Mouse (Mus musculus): ENCODE data around the gene Cat. TPM values are rescaled to one million over a fixed set of nuclear protein-coding genes. Genes with fewer than 3 reads are reported as not detected.
A peak's percentile ranks its signal among the peaks of the same experiment; 100 is the strongest.

Cat gene
- total RNA-seq, 2 experiments from 2014 or later: 74.1 to 75.9 TPM

- DNase-seq (ENCODE audit: low spot score in 2 of 2): peak in 1 of 2 experiments; percentile 43
Measured at GRCm38 (mm10) chr2:103439071-103439622, 45.8 kb downstream of the Cat start.

- DNase-seq (ENCODE audit: low spot score in 2 of 2): no peak
Measured at GRCm38 (mm10) chr2:103436534-103436933, 48.4 kb downstream of the Cat start.

- peak in 1 of 2 experiments; percentile 55 for DNase-seq (ENCODE audit: low spot score in 2 of 2)
Measured at GRCm38 (mm10) chr2:103435110-103435509, 49.9 kb downstream of the Cat start.

- DNase-seq (ENCODE audit: low spot score in 2 of 2): no peak
Measured at GRCm38 (mm10) chr2:103432695-103433275, 52.2 kb downstream of the Cat start.

GRCm38 (mm10) chr2:103430712-103431111, 54.2 kb downstream of the Cat start:
- DNase-seq (ENCODE audit: low spot score in 2 of 2): no peak

GRCm38 (mm10) chr2:103428356-103428755, 56.6 kb downstream of the Cat start:
- no peak for DNase-seq (ENCODE audit: low spot score in 2 of 2)

GRCm38 (mm10) chr2:103425456-103426063, 59.4 kb downstream of the Cat start:
- no peak for DNase-seq (ENCODE audit: low spot score in 2 of 2)

GRCm38 (mm10) chr2:103424349-103425026, 60.5 kb downstream of the Cat start:
- DNase-seq (ENCODE audit: low spot score in 2 of 2): peak; percentile 50 to 68

GRCm38 (mm10) chr2:103423884-103424283, 61.1 kb downstream of the Cat start:
- no peak for DNase-seq (ENCODE audit: low spot score in 2 of 2)

- DNase-seq (ENCODE audit: low spot score in 2 of 2): no peak
Measured at GRCm38 (mm10) chr2:103420650-103421507, 64.1 kb downstream of the Cat start.

- no peak for DNase-seq (ENCODE audit: low spot score in 2 of 2)
Measured at GRCm38 (mm10) chr2:103415774-103416173, 69.2 kb downstream of the Cat start.

GRCm38 (mm10) chr2:103413381-103413780, 71.6 kb downstream of the Cat start:
- no peak for DNase-seq (ENCODE audit: low spot score in 2 of 2)

GRCm38 (mm10) chr2:103411816-103412215, 73.1 kb downstream of the Cat start:
- DNase-seq (ENCODE audit: low spot score in 2 of 2): no peak

- no peak for DNase-seq (ENCODE audit: low spot score in 2 of 2)
Measured at GRCm38 (mm10) chr2:103411348-103411747, 73.6 kb downstream of the Cat start, which contains the start of gene Elf5. Elf5 (plus strand) TSS chr2:103411688.

- DNase-seq (ENCODE audit: low spot score in 2 of 2): peak in 1 of 2 experiments; percentile 16
Measured at GRCm38 (mm10) chr2:103406239-103406638, 78.7 kb downstream of the Cat start.

Other genes with a start within 250 kb of the Cat start
- not detected for gene Ehf, start 181.9 kb downstream of the Cat start, total RNA-seq (2021)
- 1 to 10 TPM; 1.8 to 1.9 TPM for gene Elf5, start 73.5 kb downstream of the Cat start, total RNA-seq (2021)
- 10 to 100 TPM; 16.3 to 18.5 TPM for gene Abtb2, start 81.2 kb upstream of the Cat start, total RNA-seq (2021)